Mouse (Mus musculus): ENCODE measurements around the gene Cyfip2. TPM values are rescaled to one million over a fixed set of nuclear protein-coding genes. Genes with fewer than 3 reads are reported as not detected.

The Cyfip2 gene
- polyA plus RNA-seq, 1 experiment from 2014 or later: 4.0 TPM

- Histone ChIP-seq H3K4me1 (replicated peaks) (peaks cover 20% of the 10 kb centered on the region), H3K9ac (no peak overlapping the region), H3K27me3 (peaks cover 22% of the 10 kb centered on the region), H3K9me3 (replicated peaks) (no peaks in the 10 kb centered on the region), H3K4me2 (no peak overlapping the region), H3K36me3 (replicated peaks) (no peaks in the 10 kb centered on the region), H3K27ac (replicated peaks) (no peak overlapping the region), H3K4me3 (replicated peaks) (no peak overlapping the region)
- no peak for ATAC-seq (ENCODE audit: insufficient read depth)
- WGBS (ENCODE audit: insufficient replicate concordance): 69% methylated on average over 7 of the region's 7 CpGs
Measured at GRCm38 (mm10) chr11:46307768-46308167, 4.9 kb downstream of the Cyfip2 start.

GRCm38 (mm10) chr11:46306776-46307175, 5.9 kb downstream of the Cyfip2 start:
- no peak overlapping the region for H3K27ac ChIP-seq (replicated peaks)

DNA sequence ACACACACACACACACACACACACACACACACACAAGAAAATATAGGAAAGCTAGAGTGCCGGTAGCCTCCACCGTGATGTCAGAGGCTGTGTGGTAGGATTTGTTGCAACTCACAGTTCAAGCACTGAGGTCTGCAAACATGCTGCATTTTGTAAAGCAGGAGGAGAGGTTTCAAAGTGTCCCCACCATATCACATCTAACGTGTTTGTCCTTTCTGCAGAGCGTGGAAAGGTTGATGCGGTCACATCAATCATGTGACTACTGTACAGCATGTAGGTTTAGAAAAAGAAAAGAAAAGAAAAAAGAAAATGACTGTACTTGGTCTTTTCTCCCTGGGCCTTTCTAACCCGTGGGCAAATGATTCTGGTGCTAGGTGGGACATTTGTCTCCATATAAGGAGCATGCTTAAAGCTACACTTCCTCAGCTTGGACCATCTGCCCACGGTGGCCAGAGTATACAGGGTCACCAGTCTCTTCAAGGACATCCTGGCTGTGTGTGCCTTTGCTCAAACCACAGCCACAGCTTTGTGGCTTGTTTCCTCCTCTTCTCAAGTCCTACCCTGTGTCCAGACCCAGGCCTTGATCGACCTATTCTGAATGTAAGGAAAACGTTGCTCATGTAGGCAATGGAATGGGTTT, 6.7 kb downstream of the Cyfip2 start:
- H3K4me3 ChIP-seq (replicated peaks): no peak overlapping the region
- no peak overlapping the region for H3K9ac ChIP-seq
- H3K27ac ChIP-seq (replicated peaks): no peak overlapping the region
- no peaks in the 10 kb centered on the region for H3K36me3 ChIP-seq (replicated peaks)
- ATAC-seq (ENCODE audit: insufficient read depth): no peak
- H3K27me3 ChIP-seq: peaks cover 4% of the 10 kb centered on the region
- peaks cover 3% of the 10 kb centered on the region for H3K4me1 ChIP-seq (replicated peaks)
- 49% methylated on average over 9 of the region's 9 CpGs for WGBS (ENCODE audit: insufficient replicate concordance)
- no peaks in the 10 kb centered on the region for H3K9me3 ChIP-seq (replicated peaks)
- no peak overlapping the region for H3K4me2 ChIP-seq

More at GRCm38 (mm10) chr11:46306776-46307175, 5.9 kb downstream of the Cyfip2 start:
- Histone ChIP-seq H3K9me3 (replicated peaks) (no peaks in the 10 kb centered on the region), H3K36me3 (replicated peaks) (no peaks in the 10 kb centered on the region), H3K27me3 (peaks cover 12% of the 10 kb centered on the region), H3K4me3 (replicated peaks) (no peak overlapping the region), H3K4me1 (replicated peaks) (peaks cover 10% of the 10 kb centered on the region), H3K4me2 (no peak overlapping the region), H3K9ac (no peak overlapping the region)
- ATAC-seq (ENCODE audit: insufficient read depth): no peak
- 60% methylated on average over 7 of the region's 7 CpGs for WGBS (ENCODE audit: insufficient replicate concordance)

GRCm38 (mm10) chr11:46304864-46305710, 7.6 kb downstream of the Cyfip2 start:
- H3K27me3 ChIP-seq: no peaks in the 10 kb centered on the region; the same call in 1 of the 2 replicates
- H3K27ac ChIP-seq (replicated peaks): no peak overlapping the region
- WGBS (ENCODE audit: insufficient replicate concordance): 62% methylated on average over 9 of the region's 9 CpGs
- ATAC-seq (ENCODE audit: insufficient read depth): no peak
- no peaks in the 10 kb centered on the region for H3K36me3 ChIP-seq (replicated peaks)
- H3K4me1 ChIP-seq (replicated peaks): no peaks in the 10 kb centered on the region
- no peak overlapping the region for H3K4me3 ChIP-seq (replicated peaks)
- no peak overlapping the region for H3K4me2 ChIP-seq
- no peak overlapping the region for H3K9ac ChIP-seq
- H3K9me3 ChIP-seq (replicated peaks): no peaks in the 10 kb centered on the region

- Histone ChIP-seq H3K4me3 (replicated peaks) (no peak overlapping the region), H3K36me3 (replicated peaks) (no peaks in the 10 kb centered on the region), H3K9me3 (replicated peaks) (no peaks in the 10 kb centered on the region), H3K9ac (no peak overlapping the region), H3K27ac (replicated peaks) (no peak overlapping the region), H3K4me1 (replicated peaks) (peaks cover 3% of the 10 kb centered on the region), H3K27me3 (no peaks in the 10 kb centered on the region), H3K4me2 (no peak overlapping the region)
- ATAC-seq (ENCODE audit: insufficient read depth): no peak
- 63% methylated on average over 10 of the region's 10 CpGs for WGBS (ENCODE audit: insufficient replicate concordance)
Measured at GRCm38 (mm10) chr11:46304093-46304492, 8.6 kb downstream of the Cyfip2 start.

- H3K9me3 ChIP-seq (replicated peaks): no peaks in the 10 kb centered on the region
- no peaks in the 10 kb centered on the region for H3K27me3 ChIP-seq
- H3K4me2 ChIP-seq: no peak overlapping the region
- no peak overlapping the region for H3K4me3 ChIP-seq (replicated peaks)
- H3K9ac ChIP-seq: no peak overlapping the region
- 64% methylated on average over 9 of the region's 9 CpGs for WGBS (ENCODE audit: insufficient replicate concordance)
- ATAC-seq (ENCODE audit: insufficient read depth): no peak
- no peaks in the 10 kb centered on the region for H3K36me3 ChIP-seq (replicated peaks)
- H3K27ac ChIP-seq (replicated peaks): no peak overlapping the region
- peaks cover 7% of the 10 kb centered on the region for H3K4me1 ChIP-seq (replicated peaks)
Measured at GRCm38 (mm10) chr11:46302471-46302870, 10.2 kb downstream of the Cyfip2 start.

GRCm38 (mm10) chr11:46301579-46302248, 10.9 kb downstream of the Cyfip2 start:
- no peak overlapping the region for H3K27ac ChIP-seq (replicated peaks)
- no peak overlapping the region for H3K4me2 ChIP-seq
- no peaks in the 10 kb centered on the region for H3K9me3 ChIP-seq (replicated peaks)
- H3K4me1 ChIP-seq (replicated peaks): peaks cover 7% of the 10 kb centered on the region
- ATAC-seq (ENCODE audit: insufficient read depth): no peak
- H3K4me3 ChIP-seq (replicated peaks): no peak overlapping the region
- no peaks in the 10 kb centered on the region for H3K36me3 ChIP-seq (replicated peaks)
- 74% methylated on average over 23 of the region's 23 CpGs for WGBS (ENCODE audit: insufficient replicate concordance)
- H3K27me3 ChIP-seq: no peaks in the 10 kb centered on the region
- H3K9ac ChIP-seq: no peak overlapping the region

- no peak overlapping the region for H3K4me2 ChIP-seq
- no peak overlapping the region for H3K27ac ChIP-seq (replicated peaks)
- H3K27me3 ChIP-seq: no peaks in the 10 kb centered on the region
- 27% methylated on average over 6 of the region's 6 CpGs for WGBS (ENCODE audit: insufficient replicate concordance)
- H3K36me3 ChIP-seq (replicated peaks): no peaks in the 10 kb centered on the region
- H3K4me1 ChIP-seq (replicated peaks): peaks cover 7% of the 10 kb centered on the region
- no peak overlapping the region for H3K4me3 ChIP-seq (replicated peaks)
- no peak for ATAC-seq (ENCODE audit: insufficient read depth)
- no peak overlapping the region for H3K9ac ChIP-seq
- H3K9me3 ChIP-seq (replicated peaks): no peaks in the 10 kb centered on the region
Measured at GRCm38 (mm10) chr11:46299901-46300300, 12.8 kb downstream of the Cyfip2 start.

GRCm38 (mm10) chr11:46298889-46299785, 13.5 kb downstream of the Cyfip2 start:
- Histone ChIP-seq H3K9me3 (replicated peaks) (no peaks in the 10 kb centered on the region), H3K4me1 (replicated peaks) (peaks cover 7% of the 10 kb centered on the region), H3K27ac (replicated peaks) (no peak overlapping the region), H3K9ac (no peak overlapping the region), H3K36me3 (replicated peaks) (no peaks in the 10 kb centered on the region), H3K27me3 (no peaks in the 10 kb centered on the region), H3K4me2 (no peak overlapping the region), H3K4me3 (replicated peaks) (no peak overlapping the region)
- 40% methylated on average over 13 of the region's 13 CpGs for WGBS (ENCODE audit: insufficient replicate concordance)
- no peak for ATAC-seq (ENCODE audit: insufficient read depth)

- 78% methylated on average over 11 of the region's 11 CpGs for WGBS (ENCODE audit: insufficient replicate concordance)
- no peak for ATAC-seq (ENCODE audit: insufficient read depth)
- Histone ChIP-seq H3K4me1 (replicated peaks) (peaks cover 7% of the 10 kb centered on the region), H3K27me3 (no peaks in the 10 kb centered on the region), H3K4me3 (replicated peaks) (no peak overlapping the region), H3K4me2 (no peak overlapping the region), H3K9me3 (replicated peaks) (no peaks in the 10 kb centered on the region), H3K36me3 (replicated peaks) (no peaks in the 10 kb centered on the region), H3K9ac (no peak overlapping the region), H3K27ac (replicated peaks) (no peak overlapping the region)
Measured at GRCm38 (mm10) chr11:46294390-46294789, 18.3 kb downstream of the Cyfip2 start.
